Mouse (Mus musculus) lung, embryonic 16.5 days (tissue): Measurements from ENCODE around the gene Ptk6. TPM values are rescaled to one million over a fixed set of nuclear protein-coding genes. Genes with fewer than 3 reads are reported as not detected.
A peak's percentile ranks its signal among the peaks of the same experiment; 100 is the strongest.

Experiments
- ATAC-seq: fragments of 200-750 bp; cut with Nextera tagmentation; 2 replicates; pipeline ENCODE4 v1.8.0; 2017; ENCODE audit warnings: low read depth, mild to moderate bottlenecking, moderate library complexity
- H3K27ac ChIP-seq: fragments of 300-500 bp; sonication (generic); 2 replicates; pipeline ENCODE4 v1.5.1; 2014; ENCODE audit warnings: mild to moderate bottlenecking, control low read depth, low read length
- H3K27me3 ChIP-seq: fragments of 300-500 bp; sonication (generic); 2 replicates; pipeline ENCODE4 v1.6.1; 2014; ENCODE audit warnings: low read depth, low read length, mixed read lengths; ENCODE audit not compliant: control insufficient read depth, insufficient read depth
- H3K36me3 ChIP-seq: fragments of 300-500 bp; sonication (generic); 2 replicates; pipeline ENCODE4 v1.6.1; 2014; ENCODE audit warnings: low read length; ENCODE audit not compliant: control insufficient read depth, insufficient read depth
- H3K4me1 ChIP-seq: fragments of 300-500 bp; sonication (generic); replicated peaks from 2 replicates; pipeline ENCODE4 v1.6.1; 2014; ENCODE audit warnings: low read length, mixed read lengths; ENCODE audit not compliant: control insufficient read depth, insufficient read depth
- H3K4me2 ChIP-seq: fragments of 300-500 bp; sonication (generic); 2 replicates; pipeline ENCODE4 v1.6.1; 2014; ENCODE audit warnings: low read depth, low read length, control low read depth
- H3K4me3 ChIP-seq: fragments of 300-500 bp; sonication (generic); 2 replicates; pipeline ENCODE4 v1.5.1; 2014; ENCODE audit warnings: mild to moderate bottlenecking, low read length, control low read depth
- H3K9ac ChIP-seq: fragments of 300-500 bp; sonication (generic); 2 replicates; pipeline ENCODE4 v1.6.1; 2014; ENCODE audit warnings: low read length, control low read depth
- H3K9me3 ChIP-seq: fragments of 300-500 bp; sonication (generic); 2 replicates; pipeline ENCODE4 v1.6.1; 2016; ENCODE audit warnings: low read length; ENCODE audit not compliant: control insufficient read depth
- WGBS: fragments of 180-500 bp; shearing (Covaris S2); extraction: QIAGEN DNeasy Blood & Tissue Kit; methylation state at CpG from one replicate; pipeline ENCODE4 v1.1.7; 2014; 5-methylcytosine and 5-hydroxymethylcytosine counted together
- polyA plus RNA-seq: library from polyadenylated mRNA; unstranded; fragments of >200 nt; fragmentation: Nextera tagmentation; extraction: Ambion mirVana; gene quantifications from 2 replicates; pipeline ENCODE4 v1.2.1, GENCODE M21; 2015

Ptk6 gene
- polyA plus RNA-seq, 1 experiment from 2014 or later, result 0.04 TPM

DNA sequence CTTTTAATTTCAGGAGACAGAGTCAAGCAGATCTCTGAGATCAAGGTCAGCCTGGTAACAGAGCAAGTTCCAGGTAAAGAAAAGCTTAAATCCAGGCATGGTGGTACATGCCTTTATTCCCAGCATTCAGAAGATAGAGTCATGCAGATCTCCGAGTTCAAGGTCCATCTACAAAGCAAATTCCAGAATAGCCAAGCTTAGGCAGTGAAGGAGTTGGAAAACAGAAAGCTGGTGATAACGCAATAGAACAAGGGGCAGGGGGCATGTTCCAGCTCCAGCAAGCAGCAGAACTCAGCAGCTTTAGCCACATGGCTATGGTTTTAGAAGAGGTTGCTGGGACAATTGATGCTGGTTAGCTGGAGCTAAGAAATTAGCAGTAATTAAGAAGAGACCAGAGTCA lies 22.4 kb upstream of the Ptk6 start:
- ATAC-seq, result no peak
- H3K4me2 ChIP-seq, result no peak overlapping the region
- no peaks in the 10 kb centered on the region for H3K36me3 ChIP-seq
- no peaks in the 10 kb centered on the region for H3K9me3 ChIP-seq
- H3K27me3 ChIP-seq, result no peaks in the 10 kb centered on the region
- no peak overlapping the region for H3K9ac ChIP-seq
- no peak overlapping the region for H3K4me3 ChIP-seq
- H3K27ac ChIP-seq, result no peak overlapping the region
- peaks cover 6% of the 10 kb centered on the region for H3K4me1 ChIP-seq
- WGBS, result 78% methylated on average over 2 of the region's 2 CpGs

DNA sequence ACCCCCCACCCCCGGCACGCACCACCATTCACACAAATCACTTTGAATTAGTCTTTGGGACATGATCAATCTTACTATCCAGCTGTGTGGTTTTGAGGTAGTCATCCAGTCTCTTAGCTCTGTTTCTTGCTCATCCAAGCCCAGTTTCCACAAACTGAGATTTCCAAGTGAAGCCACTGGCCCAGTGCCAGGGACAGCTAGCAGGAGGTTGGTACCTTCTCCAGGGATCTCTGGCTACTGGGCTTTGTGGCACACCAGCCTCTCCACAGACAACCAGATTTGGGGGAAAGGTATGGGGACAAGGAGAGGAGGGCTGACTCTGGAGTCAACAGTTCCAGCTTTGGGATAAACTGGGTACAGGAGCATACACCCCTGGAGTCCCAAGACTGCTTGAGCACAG lies 17.8 kb upstream of the Ptk6 start:
- H3K27ac ChIP-seq, result peak overlapping the region; percentile 98
- H3K4me3 ChIP-seq, result peak overlapping the region; percentile 44
- peak overlapping the region; percentile 51 for H3K9ac ChIP-seq
- 15% methylated on average over 2 of the region's 2 CpGs for WGBS
- H3K4me2 ChIP-seq, result peak overlapping the region; percentile 65
- no peaks in the 10 kb centered on the region for H3K27me3 ChIP-seq
- 0 out of 2 replicates have a peak, but pooled peaks have one; percentile 3 for ATAC-seq
- peaks cover 17% of the 10 kb centered on the region for H3K4me1 ChIP-seq
- no peaks in the 10 kb centered on the region for H3K9me3 ChIP-seq
- H3K36me3 ChIP-seq, result no peaks in the 10 kb centered on the region

DNA sequence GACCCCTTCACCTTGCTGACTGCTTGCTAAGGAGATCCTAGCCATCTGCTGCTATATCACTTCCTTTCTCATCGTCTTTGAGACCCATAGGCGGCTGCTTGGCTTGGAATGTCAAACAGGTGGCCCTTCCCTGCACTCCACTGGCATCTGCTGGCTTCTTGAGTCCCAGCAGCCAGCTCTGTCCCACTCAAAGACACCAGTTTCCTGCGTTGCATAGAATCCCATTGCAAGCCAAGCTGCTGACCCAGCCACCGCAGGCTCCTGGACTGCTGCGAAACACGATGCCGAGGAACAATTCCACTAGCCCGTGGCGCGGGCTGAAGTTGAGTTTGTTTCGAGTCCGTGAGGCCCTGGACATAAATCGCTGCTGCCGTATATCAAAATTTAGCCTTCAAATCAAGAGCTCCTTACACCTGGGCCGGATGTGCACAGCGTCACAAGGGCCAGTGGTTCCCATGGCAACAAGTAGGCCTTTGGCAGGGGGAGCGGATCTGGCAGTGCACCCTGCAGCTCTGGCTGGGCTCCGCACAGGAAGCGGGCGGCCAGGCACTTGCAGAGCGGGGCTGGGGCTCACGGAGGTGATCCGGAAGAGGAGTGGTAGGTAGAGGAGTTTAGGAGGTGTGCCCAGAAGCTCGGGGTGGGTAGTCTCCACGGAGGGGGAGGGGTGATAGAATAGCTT lies 17.1 kb upstream of the Ptk6 start, which contains the start of gene Fndc11:
TSS of gene Fndc11 (plus strand) at position 476 of the 679 bp plus-strand sequence.
- Histone ChIP-seq H3K27ac (peak within 1 kb of the TSS; percentile 98), H3K4me2 (peak within 1 kb of the TSS; percentile 65), H3K4me3 (peak within 1 kb of the TSS; percentile 44), H3K9ac (peak within 1 kb of the TSS; percentile 51), H3K4me1 (peaks cover 17% of the 10 kb centered on the region), H3K9me3 (no peaks in the 10 kb centered on the region), H3K27me3 (no peaks in the 10 kb centered on the region), H3K36me3 (no peaks in the 10 kb centered on the region)
- 1% methylated on average over 25 of the region's 25 CpGs for WGBS
- peak; percentile 98 for ATAC-seq

- WGBS, result 45% methylated on average over 5 of the region's 5 CpGs
- H3K9ac ChIP-seq, result peak overlapping the region; percentile 51
- ATAC-seq, result no peak
- no peaks in the 10 kb centered on the region for H3K36me3 ChIP-seq
- peak overlapping the region; percentile 65 for H3K4me2 ChIP-seq
- peaks cover under 1% of the 10 kb centered on the region; the same call in 1 of the 2 replicates for H3K27me3 ChIP-seq
- no peaks in the 10 kb centered on the region for H3K9me3 ChIP-seq
- peak overlapping the region; percentile 98 for H3K27ac ChIP-seq
- H3K4me3 ChIP-seq, result no peak overlapping the region; the same call in 1 of the 2 replicates
- peaks cover 17% of the 10 kb centered on the region for H3K4me1 ChIP-seq
These were observed 16.4 kb upstream of the Ptk6 start for GRCm38 (mm10) chr2:181218881-181219485.

GRCm38 (mm10) chr2:181216037-181216436 lies 13.4 kb upstream of the Ptk6 start:
- no peaks in the 10 kb centered on the region for H3K9me3 ChIP-seq
- H3K4me2 ChIP-seq, result no peak overlapping the region
- H3K27ac ChIP-seq, result no peak overlapping the region
- WGBS, result 79% methylated on average over 6 of the region's 6 CpGs
- peaks cover 28% of the 10 kb centered on the region for H3K4me1 ChIP-seq
- H3K4me3 ChIP-seq, result no peak overlapping the region
- H3K36me3 ChIP-seq, result no peaks in the 10 kb centered on the region
- H3K27me3 ChIP-seq, result peaks cover 26% of the 10 kb centered on the region
- H3K9ac ChIP-seq, result no peak overlapping the region
- no peak for ATAC-seq

GRCm38 (mm10) chr2:181213021-181213445 lies 10.4 kb upstream of the Ptk6 start, which contains the start of gene Srms:
Gene Srms, minus strand, starts transcription at chr2:181213185.
- under 1% methylated on average over 17 of the region's 17 CpGs for WGBS
- peak within 1 kb of the TSS; percentile 60 for H3K9ac ChIP-seq
- no peaks in the 10 kb centered on the region for H3K36me3 ChIP-seq
- H3K4me1 ChIP-seq, result peaks cover 12% of the 10 kb centered on the region; the same call in 1 of the 2 replicates
- peaks cover 26% of the 10 kb centered on the region for H3K27me3 ChIP-seq
- ATAC-seq, result peak; percentile 79
- peak within 1 kb of the TSS; percentile 39 for H3K4me3 ChIP-seq
- peak within 1 kb of the TSS; percentile 69 for H3K4me2 ChIP-seq
- no peaks in the 10 kb centered on the region for H3K9me3 ChIP-seq
- H3K27ac ChIP-seq, result no peak within 1 kb of the TSS

- H3K36me3 ChIP-seq, result no peaks in the 10 kb centered on the region
- peak overlapping the region; percentile 69 for H3K4me2 ChIP-seq
- H3K4me3 ChIP-seq, result peak overlapping the region; percentile 39
- no peaks in the 10 kb centered on the region for H3K9me3 ChIP-seq
- ATAC-seq, result peak; percentile 41; the same call in 1 of the 2 replicates
- H3K27me3 ChIP-seq, result peaks cover 26% of the 10 kb centered on the region
- peaks cover 12% of the 10 kb centered on the region; the same call in 1 of the 2 replicates for H3K4me1 ChIP-seq
- 3% methylated on average over 34 of the region's 34 CpGs for WGBS
- no peak overlapping the region for H3K27ac ChIP-seq
- H3K9ac ChIP-seq, result peak overlapping the region; percentile 60
These were observed 9.9 kb upstream of the Ptk6 start for GRCm38 (mm10) chr2:181212389-181213020.

DNA sequence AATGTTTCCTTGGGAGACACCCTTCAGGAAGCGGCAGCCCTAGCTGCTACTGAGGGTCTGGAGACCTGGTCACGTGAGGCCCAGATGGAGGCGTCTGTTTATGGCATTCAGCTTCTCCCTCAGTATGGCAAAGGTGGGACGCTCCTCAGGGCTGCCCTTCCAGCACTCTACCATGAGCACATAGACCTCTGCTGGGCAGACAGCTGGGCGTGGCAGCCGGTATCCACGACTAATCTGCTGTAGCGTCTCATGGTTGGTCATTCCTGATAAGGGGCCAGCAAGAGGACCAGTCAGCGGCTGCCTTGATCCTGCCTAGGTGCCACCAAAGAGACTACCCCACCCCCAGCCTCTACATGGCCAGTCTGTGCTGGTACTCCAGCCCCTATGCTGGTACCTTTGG lies 3.5 kb upstream of the Ptk6 start:
- no peaks in the 10 kb centered on the region for H3K9me3 ChIP-seq
- ATAC-seq, result no peak
- H3K4me3 ChIP-seq, result no peak overlapping the region
- H3K36me3 ChIP-seq, result no peaks in the 10 kb centered on the region
- no peaks in the 10 kb centered on the region for H3K4me1 ChIP-seq
- H3K9ac ChIP-seq, result no peak overlapping the region
- no peak overlapping the region for H3K27ac ChIP-seq
- no peak overlapping the region for H3K4me2 ChIP-seq
- no peaks in the 10 kb centered on the region for H3K27me3 ChIP-seq
- 61% methylated on average over 9 of the region's 9 CpGs for WGBS

GRCm38 (mm10) chr2:181205678-181206077 lies 3.1 kb upstream of the Ptk6 start:
- ATAC-seq, result no peak
- WGBS, result 78% methylated on average over 5 of the region's 5 CpGs

More at GRCm38 (mm10) chr2:181205678-181206077, 3.1 kb upstream of the Ptk6 start:
- H3K4me3 ChIP-seq, result no peak overlapping the region
- H3K9me3 ChIP-seq, result no peaks in the 10 kb centered on the region
- no peaks in the 10 kb centered on the region for H3K4me1 ChIP-seq
- no peaks in the 10 kb centered on the region for H3K27me3 ChIP-seq
- H3K27ac ChIP-seq, result no peak overlapping the region
- H3K36me3 ChIP-seq, result no peaks in the 10 kb centered on the region
- no peak overlapping the region for H3K9ac ChIP-seq
- H3K4me2 ChIP-seq, result no peak overlapping the region
